ENCODE assay signal across 27 mouse cellular contexts in the genomic region with DNA sequence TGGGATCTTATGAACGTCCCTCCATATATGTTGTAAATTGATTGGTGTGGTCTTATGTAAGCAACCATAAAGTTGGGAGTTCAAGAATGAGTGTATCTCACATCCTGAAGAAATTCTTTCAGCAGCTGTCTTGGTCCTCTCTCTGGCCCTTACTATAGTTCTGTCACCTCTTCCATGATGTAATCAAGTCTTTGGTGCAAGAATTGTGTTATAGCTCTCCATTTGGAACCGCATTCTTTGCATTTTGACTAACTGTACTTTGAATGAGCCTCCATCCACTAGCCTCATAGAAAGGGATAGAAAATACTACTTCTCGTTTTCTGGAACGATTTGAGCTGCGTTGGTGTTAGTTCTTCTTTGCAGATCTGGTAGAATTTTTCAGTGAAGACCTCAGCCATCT.
"Had no signal": no experiment of that assay in that cellular context is flagged by ENCODE, and none has a peak within 500 bp of the region (broad histone marks: within the 10 kb centered on the region; RNA-seq: fewer than 3 reads in every experiment).

No protein-coding gene starts in this region.

- H3K27ac ChIP-seq: embryonic facial prominence, embryonic 10.5 days; embryonic facial prominence, embryonic 12.5 days; embryonic facial prominence, embryonic 13.5 days; embryonic facial prominence, embryonic 15.5 days; forebrain, embryonic 10.5 days; forebrain, embryonic 12.5 days; forebrain, embryonic 13.5 days; forebrain, embryonic 15.5 days; gastrocnemius, adult 2 months; heart, adult 2 months had no signal

- H3K9ac ChIP-seq: embryonic facial prominence, embryonic 12.5 days; embryonic facial prominence, embryonic 13.5 days; embryonic facial prominence, embryonic 15.5 days; forebrain, embryonic 12.5 days; forebrain, embryonic 13.5 days; forebrain, embryonic 15.5 days; forebrain, postnatal 0 days had no signal

- H3K36me3 ChIP-seq: embryonic facial prominence, embryonic 10.5 days; embryonic facial prominence, embryonic 12.5 days; embryonic facial prominence, embryonic 13.5 days; embryonic facial prominence, embryonic 15.5 days; forebrain, embryonic 10.5 days; forebrain, embryonic 12.5 days; forebrain, embryonic 15.5 days had no signal

- H3K4me2 ChIP-seq: embryonic facial prominence, embryonic 12.5 days; embryonic facial prominence, embryonic 13.5 days; embryonic facial prominence, embryonic 15.5 days; forebrain, embryonic 12.5 days; forebrain, embryonic 13.5 days; forebrain, embryonic 15.5 days had no signal

- H3K4me3 ChIP-seq: embryonic facial prominence, embryonic 10.5 days; embryonic facial prominence, embryonic 12.5 days; embryonic facial prominence, embryonic 13.5 days; embryonic facial prominence, embryonic 15.5 days; erythroblast, embryonic 14.5 days; forebrain, embryonic 10.5 days; forebrain, embryonic 12.5 days; forebrain, embryonic 13.5 days; forebrain, embryonic 15.5 days; gastrocnemius, adult 2 months; heart, adult 2 months had no signal

- H3K4me1 ChIP-seq: embryonic facial prominence, embryonic 12.5 days; embryonic facial prominence, embryonic 13.5 days; embryonic facial prominence, embryonic 15.5 days; forebrain, embryonic 12.5 days; forebrain, embryonic 13.5 days; forebrain, embryonic 15.5 days had no signal

- H3K9me3 ChIP-seq: embryonic facial prominence, embryonic 10.5 days; embryonic facial prominence, embryonic 12.5 days; embryonic facial prominence, embryonic 13.5 days; embryonic facial prominence, embryonic 15.5 days; forebrain, embryonic 10.5 days; forebrain, embryonic 12.5 days; forebrain, embryonic 13.5 days; forebrain, embryonic 15.5 days had no signal

- DNase-seq: cerebellum, adult 8-10 months; cerebellum, adult 9-10 months; cerebellum, adult 9-11 months; cerebellum, postnatal 10 days; cerebellum, postnatal 14 days; cerebellum, postnatal 25 days; cerebellum, postnatal 36 days; embryo, embryonic 11 days; forebrain, postnatal 0 days; gastrocnemius, adult 2 months; gastrocnemius, postnatal 10 days; gastrocnemius, postnatal 14 days; gastrocnemius, postnatal 25 days; gastrocnemius, postnatal 36 days; heart, adult 18-20 months; heart, adult 2 months had no signal

- ATAC-seq: forebrain, embryonic 13.5 days; forebrain, embryonic 14.5 days; forebrain, embryonic 15.5 days; forebrain, embryonic 16.5 days; forebrain, postnatal 0 days had no signal

- H3K27me3 ChIP-seq: embryonic facial prominence, embryonic 12.5 days; embryonic facial prominence, embryonic 13.5 days; embryonic facial prominence, embryonic 15.5 days; forebrain, embryonic 12.5 days; forebrain, embryonic 13.5 days; forebrain, embryonic 15.5 days had no signal
